In the genomic region with DNA sequence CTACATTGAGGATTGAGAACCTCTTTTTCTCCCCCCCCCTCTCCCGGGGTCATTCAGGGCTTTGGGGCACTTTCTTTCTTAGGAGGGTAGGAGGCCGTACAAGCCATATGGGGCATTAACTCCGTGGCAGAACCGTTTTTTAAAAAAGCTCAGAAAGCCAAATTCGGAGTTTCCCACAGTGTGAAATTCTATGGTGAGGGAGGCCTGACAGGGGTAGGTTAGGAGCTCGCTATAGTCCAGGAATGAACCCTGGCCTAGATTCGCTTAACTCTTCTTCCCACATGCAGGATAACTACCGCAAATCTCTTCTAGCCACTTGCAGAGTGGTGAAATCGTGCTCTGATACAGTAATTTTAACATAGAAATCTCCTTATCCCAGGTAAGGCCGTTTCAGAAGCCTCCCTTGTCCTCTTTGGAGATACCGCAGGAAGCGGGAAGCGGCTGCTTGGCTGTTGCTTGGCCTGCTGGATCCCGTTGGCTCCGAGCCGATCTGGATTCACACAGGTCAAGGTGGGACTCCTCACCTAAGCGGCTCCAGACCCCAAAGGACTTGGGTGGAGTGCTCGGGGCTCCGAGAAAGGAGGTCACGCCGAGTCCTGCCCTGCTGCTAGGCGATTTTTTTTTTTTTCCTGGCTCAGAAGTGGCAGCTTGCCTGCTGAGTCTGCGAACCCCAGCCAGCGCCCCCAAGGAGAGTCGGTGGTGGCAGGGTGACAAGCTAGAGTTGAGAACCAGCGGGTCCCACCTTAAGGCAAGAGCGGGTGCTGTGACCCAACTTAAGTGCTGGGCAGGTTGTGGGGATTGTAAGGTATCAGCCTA, we compare ENCODE assay signal across 15 mouse cellular contexts. TPM values are rescaled to one million over a fixed set of nuclear protein-coding genes. Genes with fewer than 3 reads are reported as not detected.
A peak's percentile ranks its signal among the peaks of the same experiment; 100 is the strongest.
DNase-seq lines count a peak whose midpoint lies in the region; ATAC-seq lines count a peak whose summit lies in the region.
"Had no signal": no experiment of that assay in that cellular context is flagged by ENCODE, and none has a peak within 500 bp of the region (broad histone marks: within the 10 kb centered on the region; RNA-seq: fewer than 3 reads in every experiment).

No protein-coding gene starts in this region.

- H3K27me3 ChIP-seq in kidney, embryonic 15.5 days: peaks cover 26% of the 10 kb centered on the region
- H3K27me3 ChIP-seq in embryonic facial prominence, embryonic 10.5 days (replicated peaks; ENCODE audit: low read depth, poor library complexity, severe bottlenecking): peaks cover 100% of the 10 kb centered on the region
- H3K27me3 ChIP-seq in hindbrain, embryonic 11.5 days (ENCODE audit: control insufficient read depth, insufficient read depth, low read length): peaks cover 75% of the 10 kb centered on the region
- peaks cover 94% of the 10 kb centered on the region for H3K27me3 ChIP-seq in limb, embryonic 12.5 days

- intact Hi-C loops in left cerebral cortex, postnatal 4 days (cut with DNase I): no loop called here

- H3K36me3 ChIP-seq in kidney, embryonic 15.5 days: peaks cover 12% of the 10 kb centered on the region; the same call in 1 of the 2 replicates
- no peaks in the 10 kb centered on the region for H3K36me3 ChIP-seq in embryonic facial prominence, embryonic 10.5 days (replicated peaks)
- H3K36me3 ChIP-seq in hindbrain, embryonic 11.5 days (ENCODE audit: control insufficient read depth, insufficient read depth, low read length): no peaks in the 10 kb centered on the region
- H3K36me3 ChIP-seq in limb, embryonic 12.5 days: no peaks in the 10 kb centered on the region

- ATAC-seq in kidney, embryonic 15.5 days (replicated peaks; ENCODE audit: low FRiP score): no peak
- no peak for ATAC-seq in hindbrain, embryonic 11.5 days (ENCODE audit: low FRiP score)
- ATAC-seq in limb, embryonic 12.5 days (ENCODE audit: insufficient number of reproducible peaks, insufficient read depth, low FRiP score, low TSS enrichment, low read depth): no peak

- H3K4me2 ChIP-seq in kidney, embryonic 15.5 days: peak overlapping the region; percentile 77
- peak overlapping the region; percentile 54 for H3K4me2 ChIP-seq in hindbrain, embryonic 11.5 days (replicated peaks; ENCODE audit: low read depth, low read length)
- H3K4me2 ChIP-seq in limb, embryonic 12.5 days: 0 out of 2 replicates have a peak overlapping the region, but pooled peaks have one; percentile 46

- H3K9ac ChIP-seq in kidney, embryonic 15.5 days: peak overlapping the region; percentile 39
- H3K9ac ChIP-seq in hindbrain, embryonic 11.5 days (ENCODE audit: low read depth, low read length): peak overlapping the region; percentile 76
- no peak overlapping the region for H3K9ac ChIP-seq in limb, embryonic 12.5 days (replicated peaks)
- H3K9ac ChIP-seq: liver, embryonic 14.5 days had no signal

- peaks cover 97% of the 10 kb centered on the region for H3K4me1 ChIP-seq in kidney, embryonic 15.5 days
- peaks cover 15% of the 10 kb centered on the region; the same call in 1 of the 2 replicates for H3K4me1 ChIP-seq in embryonic facial prominence, embryonic 10.5 days
- no peaks in the 10 kb centered on the region; the same call in 1 of the 2 replicates for H3K4me1 ChIP-seq in hindbrain, embryonic 11.5 days (replicated peaks; ENCODE audit: control insufficient read depth, insufficient read depth, low read length)
- H3K4me1 ChIP-seq in limb, embryonic 12.5 days (replicated peaks): peaks cover 65% of the 10 kb centered on the region

- H3K9me3 ChIP-seq in kidney, embryonic 15.5 days (replicated peaks): no peaks in the 10 kb centered on the region
- no peaks in the 10 kb centered on the region for H3K9me3 ChIP-seq in embryonic facial prominence, embryonic 10.5 days
- H3K9me3 ChIP-seq in hindbrain, embryonic 11.5 days (ENCODE audit: control insufficient read depth, low read length): no peaks in the 10 kb centered on the region
- no peaks in the 10 kb centered on the region for H3K9me3 ChIP-seq in limb, embryonic 12.5 days

- peak overlapping the region; percentile 96 for H3K27ac ChIP-seq in kidney, embryonic 15.5 days
- H3K27ac ChIP-seq in embryonic facial prominence, embryonic 10.5 days (replicated peaks): no peak overlapping the region
- peak overlapping the region; percentile 95 for H3K27ac ChIP-seq in hindbrain, embryonic 11.5 days (ENCODE audit: low read depth, low read length)
- no peak overlapping the region for H3K27ac ChIP-seq in limb, embryonic 12.5 days
- H3K27ac ChIP-seq: liver, embryonic 14.5 days had no signal

- 30% methylated on average over 27 of the region's 27 CpGs for WGBS in kidney, embryonic 15.5 days
- under 1% methylated on average over 27 of the region's 27 CpGs for WGBS in embryonic facial prominence, embryonic 10.5 days
- WGBS in hindbrain, embryonic 11.5 days: under 1% methylated on average over 27 of the region's 27 CpGs
- WGBS in limb, embryonic 12.5 days: 10% methylated on average over 27 of the region's 27 CpGs

- peak overlapping the region; percentile 45 for H3K4me3 ChIP-seq in kidney, embryonic 15.5 days (replicated peaks)
- H3K4me3 ChIP-seq in embryonic facial prominence, embryonic 10.5 days: peak overlapping the region; percentile 41; the same call in 1 of the 2 replicates
- H3K4me3 ChIP-seq in hindbrain, embryonic 11.5 days (ENCODE audit: low read depth, low read length): peak overlapping the region; percentile 48
- peak overlapping the region; percentile 26; the same call in 1 of the 2 replicates for H3K4me3 ChIP-seq in limb, embryonic 12.5 days (replicated peaks)

- no peak for DNase-seq in kidney, postnatal 25 days
- DNase-seq in embryonic facial prominence, embryonic 10.5 days (ENCODE audit: low spot score): peak; percentile 61
- DNase-seq in hindbrain, embryonic 11.5 days (ENCODE audit: low spot score): peak; percentile 72
- no peak for DNase-seq in layer of hippocampus, adult 18-20 months (ENCODE audit: low spot score in 2 of 2)
- no peak for DNase-seq in natural killer cell, adult 2 months (ENCODE audit: low spot score in 2 of 2)
- DNase-seq in left cerebral cortex, postnatal 4 days: no peak
- DNase-seq: cerebellum, adult 9-10 months; gastrocnemius, postnatal 10 days; right cerebral cortex, postnatal 4 days had no signal

RNA-seq across cellular contexts. Expression of a gene that starts 8.7 kb away (rescaled TPM):
- polyA plus RNA-seq in kidney, embryonic 15.5 days (2015; fragmentation: Nextera tagmentation; extraction: Ambion mirVana): 1.7 and 2.3 TPM in 2 replicates
- not detected in 2 replicates for polyA plus RNA-seq in embryonic facial prominence, embryonic 10.5 days (2016; fragmentation: Nextera tagmentation; extraction: Ambion mirVana)
- polyA plus RNA-seq in hindbrain, embryonic 11.5 days (2014; fragmentation: Nextera tagmentation; extraction: Ambion mirVana): 0.73 and 0.89 TPM in 2 replicates
- 0.38 and 0.51 TPM in 2 replicates for polyA plus RNA-seq in limb, embryonic 12.5 days (2016; fragmentation: Nextera tagmentation; extraction: Ambion mirVana)
- total RNA-seq in layer of hippocampus, adult 18-20 months (2021): not detected
- total RNA-seq in left cerebral cortex, postnatal 4 days (2021): not detected
- total RNA-seq: heart, postnatal 25 days; layer of hippocampus, postnatal 14 days; megakaryocyte, adult 5-6 weeks had no signal
- polyA plus RNA-seq: liver, embryonic 14.5 days had no signal

RNA-seq across cellular contexts. Expression of a gene that starts 23.5 kb away (rescaled TPM):
- 5.6 and 5.8 TPM in 2 replicates for polyA plus RNA-seq in kidney, embryonic 15.5 days (2015; fragmentation: Nextera tagmentation; extraction: Ambion mirVana)
- polyA plus RNA-seq in embryonic facial prominence, embryonic 10.5 days (2016; fragmentation: Nextera tagmentation; extraction: Ambion mirVana): not detected in 2 replicates
- 3.3 and 3.7 TPM in 2 replicates for polyA plus RNA-seq in hindbrain, embryonic 11.5 days (2014; fragmentation: Nextera tagmentation; extraction: Ambion mirVana)
- 0.55 and 0.78 TPM in 2 replicates for polyA plus RNA-seq in limb, embryonic 12.5 days (2016; fragmentation: Nextera tagmentation; extraction: Ambion mirVana)
- total RNA-seq in layer of hippocampus, adult 18-20 months (2021): not detected
- total RNA-seq in left cerebral cortex, postnatal 4 days (2021): not detected
- total RNA-seq: layer of hippocampus, postnatal 14 days; megakaryocyte, adult 5-6 weeks had no signal

RNA-seq across cellular contexts. Expression of a gene that starts 23.5 kb away (rescaled TPM):
- 15.2 and 15.9 TPM in 2 replicates for polyA plus RNA-seq in kidney, embryonic 15.5 days (2015; fragmentation: Nextera tagmentation; extraction: Ambion mirVana)
- 1.7 and 6.9 TPM in 2 replicates for polyA plus RNA-seq in embryonic facial prominence, embryonic 10.5 days (2016; fragmentation: Nextera tagmentation; extraction: Ambion mirVana)
- 49.5 and 58.0 TPM in 2 replicates for polyA plus RNA-seq in hindbrain, embryonic 11.5 days (2014; fragmentation: Nextera tagmentation; extraction: Ambion mirVana)
- polyA plus RNA-seq in limb, embryonic 12.5 days (2016; fragmentation: Nextera tagmentation; extraction: Ambion mirVana): 1.4 and 1.5 TPM in 2 replicates
- not detected for total RNA-seq in layer of hippocampus, adult 18-20 months (2021)
- not detected for total RNA-seq in left cerebral cortex, postnatal 4 days (2021)
- total RNA-seq: heart, postnatal 25 days; layer of hippocampus, postnatal 14 days had no signal

RNA-seq across cellular contexts. Expression of a gene that starts 27.6 kb away (rescaled TPM):
- 1.2 and 1.5 TPM in 2 replicates for polyA plus RNA-seq in kidney, embryonic 15.5 days (2015; fragmentation: Nextera tagmentation; extraction: Ambion mirVana)
- polyA plus RNA-seq in embryonic facial prominence, embryonic 10.5 days (2016; fragmentation: Nextera tagmentation; extraction: Ambion mirVana): 0.20 and 0.39 TPM in 2 replicates
- 1.5 and 1.7 TPM in 2 replicates for polyA plus RNA-seq in hindbrain, embryonic 11.5 days (2014; fragmentation: Nextera tagmentation; extraction: Ambion mirVana)
- 0.41 and 0.43 TPM in 2 replicates for polyA plus RNA-seq in limb, embryonic 12.5 days (2016; fragmentation: Nextera tagmentation; extraction: Ambion mirVana)
- total RNA-seq in layer of hippocampus, adult 18-20 months (2021): under 1 TPM in 1 of 2 experiments, not detected in 1; 0.17 TPM
- total RNA-seq in left cerebral cortex, postnatal 4 days (2021): not detected
- total RNA-seq: gastrocnemius, postnatal 10 days; heart, postnatal 25 days; megakaryocyte, adult 5-6 weeks had no signal
- polyA plus RNA-seq: liver, embryonic 14.5 days had no signal

RNA-seq across cellular contexts. Expression of a gene that starts 30.8 kb away (rescaled TPM):
- polyA plus RNA-seq in kidney, embryonic 15.5 days (2015; fragmentation: Nextera tagmentation; extraction: Ambion mirVana): 36.4 and 40.8 TPM in 2 replicates
- polyA plus RNA-seq in embryonic facial prominence, embryonic 10.5 days (2016; fragmentation: Nextera tagmentation; extraction: Ambion mirVana): not detected in 2 replicates
- 0.19 and 0.50 TPM in 2 replicates for polyA plus RNA-seq in hindbrain, embryonic 11.5 days (2014; fragmentation: Nextera tagmentation; extraction: Ambion mirVana)
- 7.5 and 7.8 TPM in 2 replicates for polyA plus RNA-seq in limb, embryonic 12.5 days (2016; fragmentation: Nextera tagmentation; extraction: Ambion mirVana)
- total RNA-seq in layer of hippocampus, adult 18-20 months (2021): not detected
- under 1 TPM; 0.22 to 0.76 TPM for total RNA-seq in left cerebral cortex, postnatal 4 days (2021)
- total RNA-seq: layer of hippocampus, postnatal 14 days; megakaryocyte, adult 5-6 weeks had no signal

Comparison
In these comparisons a context has a peak if more than half of its experiments do, and no peak if none do; other contexts are left out.
1. H3K27ac ChIP-seq: peak in kidney, embryonic 15.5 days (single experiment) and hindbrain, embryonic 11.5 days (single experiment); none in embryonic facial prominence, embryonic 10.5 days (single experiment) and limb, embryonic 12.5 days (single experiment).
2. DNase-seq: peak in embryonic facial prominence, embryonic 10.5 days (single experiment) and hindbrain, embryonic 11.5 days (single experiment); none in kidney, postnatal 25 days (0 of 2), layer of hippocampus, adult 18-20 months (0 of 2), natural killer cell, adult 2 months (0 of 2) and left cerebral cortex, postnatal 4 days (single experiment).
3. Peak in every context shown above with its lines, with median percentiles within 50 percentile points of each other: H3K4me2 ChIP-seq and H3K4me3 ChIP-seq.